Mouse (Mus musculus) kidney, adult 2 months (tissue): ENCODE results near the gene Chrna9.

Experiments used
- CTCF ChIP-seq: fragments of 200-500 bp; conservative IDR thresholded peaks from 2 replicates; pipeline ENCODE4 v1.5.1; 2011; ENCODE audit warnings: low read depth, mild to moderate bottlenecking, control low read depth, low read length, moderate library complexity, mixed read lengths; ENCODE audit not compliant: insufficient read depth, insufficient read length
- POLR2A ChIP-seq: fragments of 200-500 bp; IDR thresholded peaks from one replicate; pipeline ENCODE4 v1.6.1; 2011; ENCODE audit warnings: low read depth, low read length, control low read depth

DNA sequence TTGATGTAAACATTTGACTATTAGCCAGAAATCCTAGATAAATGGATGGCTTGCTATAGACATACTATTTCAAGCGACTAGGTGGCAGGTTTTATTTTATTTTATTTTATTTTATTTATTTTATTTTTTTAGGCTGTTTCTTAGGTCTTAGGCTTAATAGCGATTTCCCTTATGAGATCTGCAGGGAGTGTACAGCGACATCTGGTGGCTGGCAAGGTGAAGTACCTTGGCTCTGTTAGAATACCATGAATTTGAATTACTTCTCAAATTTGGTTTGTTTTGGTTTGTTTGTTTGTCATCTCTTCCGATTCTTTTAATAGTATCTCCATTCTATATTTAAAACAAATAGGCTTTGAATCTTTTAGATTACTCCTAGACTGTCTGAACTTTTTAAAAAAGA is 23.9 kb downstream of the Chrna9 start:
- TF ChIP-seq CTCF (peak; percentile 74), POLR2A (no peak)
